Mouse (Mus musculus): ENCODE data around the gene Defb45.

Gene Defb45

GRCm38 (mm10) chr2:152599299-152599698 is at the start of gene Defb45:
Gene Defb45 (minus strand): TSS chr2:152599399.
- no peak for DNase-seq

- no peak for DNase-seq
Measured at GRCm38 (mm10) chr2:152639406-152640113, 40.4 kb upstream of the Defb45 start.

GRCm38 (mm10) chr2:152638865-152639264 is 39.7 kb upstream of the Defb45 start:
- no peak for DNase-seq

- DNase-seq, result no peak
Measured at GRCm38 (mm10) chr2:152637381-152637780, 38.2 kb upstream of the Defb45 start.

- DNase-seq, result no peak
Measured at GRCm38 (mm10) chr2:152637006-152637322, 37.8 kb upstream of the Defb45 start.

GRCm38 (mm10) chr2:152636246-152637005 is 37.2 kb upstream of the Defb45 start:
- DNase-seq, result no peak

- DNase-seq, result no peak
Measured at GRCm38 (mm10) chr2:152634311-152634710, 35.1 kb upstream of the Defb45 start.

GRCm38 (mm10) chr2:152633334-152633733 is 34.1 kb upstream of the Defb45 start:
- DNase-seq, result no peak

- DNase-seq, result no peak
Measured at GRCm38 (mm10) chr2:152629904-152630303, 30.7 kb upstream of the Defb45 start.

- no peak for DNase-seq
Measured at GRCm38 (mm10) chr2:152629239-152629638, 30.0 kb upstream of the Defb45 start.

GRCm38 (mm10) chr2:152628066-152628465 is 28.9 kb upstream of the Defb45 start:
- DNase-seq, result no peak

GRCm38 (mm10) chr2:152626774-152627591 is 27.8 kb upstream of the Defb45 start, which contains the start of gene Rem1:
Gene Rem1 (plus strand): TSS chr2:152626951.
- no peak for DNase-seq

- DNase-seq, result no peak
Measured at GRCm38 (mm10) chr2:152625256-152625655, 26.1 kb upstream of the Defb45 start.

GRCm38 (mm10) chr2:152624566-152624965 is 25.4 kb upstream of the Defb45 start:
- DNase-seq, result no peak

- DNase-seq, result no peak
Measured at GRCm38 (mm10) chr2:152622953-152623352, 23.8 kb upstream of the Defb45 start, which contains the start of gene Defb25. Gene Defb25 (minus strand): TSS chr2:152623053.

- no peak for DNase-seq
Measured at GRCm38 (mm10) chr2:152622151-152622550, 23.0 kb upstream of the Defb45 start.

GRCm38 (mm10) chr2:152620367-152621134 is 21.4 kb upstream of the Defb45 start:
- DNase-seq, result no peak

- peak; percentile 19 to 38 for DNase-seq
Measured at GRCm38 (mm10) chr2:152617374-152617773, 18.2 kb upstream of the Defb45 start.

- DNase-seq, result no peak
Measured at GRCm38 (mm10) chr2:152616470-152616869, 17.3 kb upstream of the Defb45 start.

- peak; percentile 41 to 46 for DNase-seq
Measured at GRCm38 (mm10) chr2:152615563-152615962, 16.4 kb upstream of the Defb45 start.

- DNase-seq, result no peak
Measured at GRCm38 (mm10) chr2:152612193-152612592, 13.0 kb upstream of the Defb45 start.

- no peak for DNase-seq
Measured at GRCm38 (mm10) chr2:152608719-152609118, 9.5 kb upstream of the Defb45 start.

- no peak for DNase-seq
Measured at GRCm38 (mm10) chr2:152607746-152608145, 8.5 kb upstream of the Defb45 start.

All from B cell, adult 2 months (primary cell).